7 mouse cellular contexts compared by ENCODE assay signal in genomic region chr1:134298636-134299411, GRCm38 (mm10). TPM values are rescaled to one million over a fixed set of nuclear protein-coding genes. Genes with fewer than 3 reads are reported as not detected.
A peak's percentile ranks its signal among the peaks of the same experiment; 100 is the strongest.
DNase-seq lines count a peak whose midpoint lies in the region; ATAC-seq lines count a peak whose summit lies in the region.

No protein-coding gene starts in this region.

- H3K36me3 ChIP-seq in heart, embryonic 14.5 days (ENCODE audit: control insufficient read depth, insufficient read depth, low read length) = peaks cover 5% of the 10 kb centered on the region
- no peaks in the 10 kb centered on the region for H3K36me3 ChIP-seq in midbrain, embryonic 12.5 days

- H3K27ac ChIP-seq in heart, embryonic 14.5 days (replicated peaks in 1 of 2; ENCODE audit: control insufficient read depth in 1 of 2, insufficient read depth in 1 of 2, low read depth in 2 of 2, low read length in 2 of 2) = no peak overlapping the region
- H3K27ac ChIP-seq in midbrain, embryonic 12.5 days (replicated peaks) = no peak overlapping the region

- WGBS in heart, embryonic 14.5 days = 21% methylated on average over 51 of the region's 59 CpGs
- WGBS in midbrain, embryonic 12.5 days = 4% methylated on average over 59 of the region's 59 CpGs

- H3K27me3 ChIP-seq in heart, embryonic 14.5 days (ENCODE audit: control insufficient read depth, insufficient read depth, low read length) = 0 out of 2 replicates have a peak, but pooled peaks cover 4% of the 10 kb centered on the region
- peaks cover 51% of the 10 kb centered on the region for H3K27me3 ChIP-seq in midbrain, embryonic 12.5 days

- H3K4me2 ChIP-seq in heart, embryonic 14.5 days (ENCODE audit: low read length) = peak overlapping the region; percentile 86
- H3K4me2 ChIP-seq in midbrain, embryonic 12.5 days (replicated peaks) = peak overlapping the region; percentile 97

- peaks cover 16 to 40% of the 10 kb centered on the region in 2 experiments for H3K4me1 ChIP-seq in heart, embryonic 14.5 days (ENCODE audit: control insufficient read depth in 2 of 2, insufficient read depth in 2 of 2, low read length in 2 of 2)
- H3K4me1 ChIP-seq in midbrain, embryonic 12.5 days = peaks cover 25% of the 10 kb centered on the region

- ATAC-seq in heart, embryonic 14.5 days (ENCODE audit: insufficient number of reproducible peaks, insufficient read depth, low FRiP score, low read depth) = no peak
- peak; percentile 61 for ATAC-seq in midbrain, embryonic 12.5 days (ENCODE audit: low FRiP score, low read depth)

- peak overlapping the region; percentile 72 for H3K9ac ChIP-seq in heart, embryonic 14.5 days (ENCODE audit: low read length)
- peak overlapping the region; percentile 68 for H3K9ac ChIP-seq in midbrain, embryonic 12.5 days (replicated peaks)

- H3K4me3 ChIP-seq in heart, embryonic 14.5 days (ENCODE audit: control insufficient read depth in 1 of 2, insufficient read depth in 1 of 2, low read depth in 1 of 2, low read length in 2 of 2) = peak overlapping the region; percentile 34 to 50
- H3K4me3 ChIP-seq in midbrain, embryonic 12.5 days = peak overlapping the region; percentile 63

- peak; percentile 30 for DNase-seq in urinary bladder, adult 2 months (ENCODE audit: low spot score)
- DNase-seq in urinary bladder, postnatal 36 days (ENCODE audit: low spot score in 2 of 2) = no peak
- DNase-seq in embryo, embryonic 10 days (ENCODE audit: low spot score) = peak; percentile 54
- peak; percentile 57 to 72 for DNase-seq in kidney, postnatal 4 days
- DNase-seq in T-cell, adult 2 months (ENCODE audit: low spot score) = no peak

- 0 out of 2 replicates have a peak, but pooled peaks cover 3% of the 10 kb centered on the region for H3K9me3 ChIP-seq in heart, embryonic 14.5 days (ENCODE audit: control insufficient read depth, low read length)
- H3K9me3 ChIP-seq in midbrain, embryonic 12.5 days = 0 out of 2 replicates have a peak, but pooled peaks cover 2% of the 10 kb centered on the region

RNA-seq across cellular contexts. Expression of gene Myog, which starts 9.0 kb away (rescaled TPM):
- not detected in 2 replicates for polyA plus RNA-seq in urinary bladder, adult 2 months (2012; rRNA removed)
- 0.62 and 0.70 TPM in 2 replicates for polyA plus RNA-seq in heart, embryonic 14.5 days (2014; fragmentation: Nextera tagmentation; extraction: Ambion mirVana)
- 0.11 and 0.30 TPM in 2 replicates for polyA plus RNA-seq in midbrain, embryonic 12.5 days (2016; fragmentation: Nextera tagmentation; extraction: Ambion mirVana)

RNA-seq across cellular contexts. Expression of gene Ppfia4, which starts 33.9 kb away (rescaled TPM):
- 8.4 and 8.6 TPM in 2 replicates for polyA plus RNA-seq in urinary bladder, adult 2 months (2012; rRNA removed)
- polyA plus RNA-seq in heart, embryonic 14.5 days (2014; fragmentation: Nextera tagmentation; extraction: Ambion mirVana) = 10.5 and 11.9 TPM in 2 replicates
- polyA plus RNA-seq in midbrain, embryonic 12.5 days (2016; fragmentation: Nextera tagmentation; extraction: Ambion mirVana) = 5.1 and 5.3 TPM in 2 replicates

Comparison
In these comparisons a context has a peak if more than half of its experiments do, and no peak if none do; other contexts are left out.
1. DNase-seq: peak in urinary bladder, adult 2 months (single experiment), embryo, embryonic 10 days (single experiment) and kidney, postnatal 4 days (2 of 2); none in urinary bladder, postnatal 36 days (0 of 2) and T-cell, adult 2 months (single experiment).